Mouse (Mus musculus): Measurements from ENCODE around the gene Mid1. TPM values are rescaled to one million over a fixed set of nuclear protein-coding genes. Genes with fewer than 3 reads are reported as not detected.
"Not testable (repeated sequence)": the region's sequence is repeated elsewhere in the genome, so short reads cannot be mapped to it uniquely, and the experiment has no call there.

The Mid1 gene
- polyA plus RNA-seq, 1 experiment from 2014 or later = 16.8 TPM

- H3K27ac ChIP-seq; H3K4me1 ChIP-seq (replicated peaks); H3K27me3 ChIP-seq (ENCODE audit: insufficient read depth, poor library complexity, severe bottlenecking); DNase-seq (ENCODE audit: low spot score); H3K4me3 ChIP-seq: not testable (repeated sequence)
- H3K36me3 ChIP-seq = peaks cover 52% of the 10 kb centered on the region
- 87% methylated on average over 3 of the region's 3 CpGs for WGBS
- peaks cover 47% of the 10 kb centered on the region for H3K9me3 ChIP-seq
These were observed 284.8 kb downstream of the Mid1 start for GRCm38 (mm10) chrX:169969765-169970164.

- not testable (repeated sequence) for H3K27me3 ChIP-seq (ENCODE audit: insufficient read depth, poor library complexity, severe bottlenecking); H3K4me1 ChIP-seq (replicated peaks); H3K27ac ChIP-seq; DNase-seq (ENCODE audit: low spot score); H3K4me3 ChIP-seq
- H3K9me3 ChIP-seq = peaks cover 55% of the 10 kb centered on the region
- WGBS = 89% methylated on average over 7 of the region's 7 CpGs
- H3K36me3 ChIP-seq = peaks cover 60% of the 10 kb centered on the region
These were observed 285.5 kb downstream of the Mid1 start for GRCm38 (mm10) chrX:169970546-169970945.

- H3K9me3 ChIP-seq = peaks cover 63% of the 10 kb centered on the region
- peaks cover 67% of the 10 kb centered on the region for H3K36me3 ChIP-seq
- not testable (repeated sequence) for H3K27ac ChIP-seq; H3K27me3 ChIP-seq (ENCODE audit: insufficient read depth, poor library complexity, severe bottlenecking); DNase-seq (ENCODE audit: low spot score); H3K4me3 ChIP-seq; H3K4me1 ChIP-seq (replicated peaks)
- 88% methylated on average over 6 of the region's 6 CpGs for WGBS
These were observed 286.6 kb downstream of the Mid1 start for GRCm38 (mm10) chrX:169971562-169971961.

- Histone ChIP-seq H3K36me3 (peaks cover 72% of the 10 kb centered on the region), H3K9me3 (peaks cover 67% of the 10 kb centered on the region)
- not testable (repeated sequence) for H3K4me3 ChIP-seq; H3K4me1 ChIP-seq (replicated peaks); H3K27ac ChIP-seq; DNase-seq (ENCODE audit: low spot score); H3K27me3 ChIP-seq (ENCODE audit: insufficient read depth, poor library complexity, severe bottlenecking)
- WGBS = 82% methylated on average over 2 of the region's 2 CpGs
These were observed 287.1 kb downstream of the Mid1 start for GRCm38 (mm10) chrX:169972131-169972530.

GRCm38 (mm10) chrX:169972791-169973494, 287.9 kb downstream of the Mid1 start:
- not testable (repeated sequence) for H3K27me3 ChIP-seq (ENCODE audit: insufficient read depth, poor library complexity, severe bottlenecking); H3K4me1 ChIP-seq (replicated peaks); DNase-seq (ENCODE audit: low spot score); H3K27ac ChIP-seq; H3K4me3 ChIP-seq
- Histone ChIP-seq H3K36me3 (peaks cover 80% of the 10 kb centered on the region), H3K9me3 (peaks cover 73% of the 10 kb centered on the region)
- 76% methylated on average over 6 of the region's 6 CpGs for WGBS

GRCm38 (mm10) chrX:169973806-169974205, 288.8 kb downstream of the Mid1 start:
- not testable (repeated sequence) for H3K4me1 ChIP-seq (replicated peaks); DNase-seq (ENCODE audit: low spot score); H3K27ac ChIP-seq; H3K27me3 ChIP-seq (ENCODE audit: insufficient read depth, poor library complexity, severe bottlenecking); H3K4me3 ChIP-seq
- H3K36me3 ChIP-seq = peaks cover 88% of the 10 kb centered on the region
- WGBS = 62% methylated on average over 3 of the region's 3 CpGs
- H3K9me3 ChIP-seq = peaks cover 82% of the 10 kb centered on the region

- Histone ChIP-seq H3K36me3 (peaks cover 94% of the 10 kb centered on the region), H3K9me3 (peaks cover 88% of the 10 kb centered on the region)
- H3K4me1 ChIP-seq (replicated peaks); H3K4me3 ChIP-seq; H3K27ac ChIP-seq; DNase-seq (ENCODE audit: low spot score); H3K27me3 ChIP-seq (ENCODE audit: insufficient read depth, poor library complexity, severe bottlenecking): not testable (repeated sequence)
- 69% methylated on average over 4 of the region's 4 CpGs for WGBS
These were observed 289.5 kb downstream of the Mid1 start for GRCm38 (mm10) chrX:169974456-169974855.

GRCm38 (mm10) chrX:169974974-169975373, 290.0 kb downstream of the Mid1 start:
- peaks cover 94% of the 10 kb centered on the region for H3K36me3 ChIP-seq
- H3K27me3 ChIP-seq (ENCODE audit: insufficient read depth, poor library complexity, severe bottlenecking); DNase-seq (ENCODE audit: low spot score); H3K4me3 ChIP-seq; H3K4me1 ChIP-seq (replicated peaks); H3K27ac ChIP-seq: not testable (repeated sequence)
- WGBS = 83% methylated on average over 6 of the region's 6 CpGs
- H3K9me3 ChIP-seq = peaks cover 89% of the 10 kb centered on the region

- Histone ChIP-seq H3K9me3 (peaks cover 91% of the 10 kb centered on the region), H3K36me3 (peaks cover 94% of the 10 kb centered on the region)
- H3K27ac ChIP-seq; H3K27me3 ChIP-seq (ENCODE audit: insufficient read depth, poor library complexity, severe bottlenecking); H3K4me1 ChIP-seq (replicated peaks); DNase-seq (ENCODE audit: low spot score); H3K4me3 ChIP-seq: not testable (repeated sequence)
- 89% methylated on average over 3 of the region's 3 CpGs for WGBS
These were observed 290.7 kb downstream of the Mid1 start for GRCm38 (mm10) chrX:169975681-169976131.

- WGBS = 66% methylated on average over 5 of the region's 5 CpGs
- peaks cover 93% of the 10 kb centered on the region for H3K9me3 ChIP-seq
- not testable (repeated sequence) for H3K4me3 ChIP-seq; DNase-seq (ENCODE audit: low spot score); H3K27me3 ChIP-seq (ENCODE audit: insufficient read depth, poor library complexity, severe bottlenecking); H3K27ac ChIP-seq; H3K4me1 ChIP-seq (replicated peaks)
- peaks cover 95% of the 10 kb centered on the region for H3K36me3 ChIP-seq
These were observed 291.3 kb downstream of the Mid1 start for GRCm38 (mm10) chrX:169976340-169976739.

GRCm38 (mm10) chrX:169977856-169978435, 292.9 kb downstream of the Mid1 start:
- Histone ChIP-seq H3K36me3 (peaks cover 95% of the 10 kb centered on the region), H3K9me3 (peaks cover 93% of the 10 kb centered on the region)
- not testable (repeated sequence) for DNase-seq (ENCODE audit: low spot score); H3K4me1 ChIP-seq (replicated peaks); H3K27ac ChIP-seq; H3K27me3 ChIP-seq (ENCODE audit: insufficient read depth, poor library complexity, severe bottlenecking); H3K4me3 ChIP-seq
- 92% methylated on average over 7 of the region's 7 CpGs for whole genome bisulfite sequencing

GRCm38 (mm10) chrX:169978436-169979381, 293.7 kb downstream of the Mid1 start:
- not testable (repeated sequence) for H3K4me1 ChIP-seq (replicated peaks); H3K27ac ChIP-seq; H3K27me3 ChIP-seq (ENCODE audit: insufficient read depth, poor library complexity, severe bottlenecking); H3K4me3 ChIP-seq
- WGBS = 71% methylated on average over 29 of the region's 29 CpGs
- peaks cover 95% of the 10 kb centered on the region for H3K36me3 ChIP-seq
- DNase-seq (ENCODE audit: low spot score) = peak; percentile 80
- peaks cover 94% of the 10 kb centered on the region for H3K9me3 ChIP-seq
